Mouse (Mus musculus) spleen, embryonic (tissue): Measurements from ENCODE around the gene Zkscan7.

Experiments used
- CTCF ChIA-PET: fragments of 350-600 bp; sonication (Branson Sonifier 250); formaldehyde crosslinking; loops from one replicate; lab custom pipeline; 2022; lab: Charles Lee

The Zkscan7 gene

GRCm38 (mm10) chr9:122902717-122903535 is 17.4 kb downstream of the Zkscan7 start:
- CTCF ChIA-PET, result no interaction called here

- CTCF ChIA-PET, result no interaction called here
Measured at GRCm38 (mm10) chr9:122922436-122922835, 37.0 kb downstream of the Zkscan7 start.

DNA sequence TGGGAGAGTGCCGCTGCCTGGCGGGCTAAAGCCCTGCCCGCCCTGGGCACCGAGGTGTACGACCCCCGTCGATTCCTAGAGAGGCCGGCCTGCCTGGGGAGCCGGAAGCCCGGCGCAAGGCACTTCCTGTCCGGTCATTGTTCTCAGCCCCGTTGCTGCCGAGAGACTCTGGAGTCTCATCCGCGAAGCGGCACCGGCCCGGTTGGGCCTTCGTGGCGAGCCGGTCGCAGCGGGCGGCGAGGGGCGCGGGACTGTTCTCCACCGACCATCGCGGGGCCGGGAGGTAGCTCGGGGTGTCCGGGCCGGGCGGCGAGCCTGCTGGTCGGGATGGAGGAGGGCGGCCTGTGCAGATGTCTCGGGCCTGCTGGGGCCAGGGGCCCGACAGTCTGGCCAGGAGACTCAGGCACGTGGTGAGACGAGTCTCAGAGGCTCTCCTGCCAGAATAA is 37.5 kb downstream of the Zkscan7 start, which contains the start of gene Zfp105:
Gene Zfp105 (plus strand): TSS at position 137 of the 446 bp plus-strand sequence.
- CTCF ChIA-PET, result no interaction called here

DNA sequence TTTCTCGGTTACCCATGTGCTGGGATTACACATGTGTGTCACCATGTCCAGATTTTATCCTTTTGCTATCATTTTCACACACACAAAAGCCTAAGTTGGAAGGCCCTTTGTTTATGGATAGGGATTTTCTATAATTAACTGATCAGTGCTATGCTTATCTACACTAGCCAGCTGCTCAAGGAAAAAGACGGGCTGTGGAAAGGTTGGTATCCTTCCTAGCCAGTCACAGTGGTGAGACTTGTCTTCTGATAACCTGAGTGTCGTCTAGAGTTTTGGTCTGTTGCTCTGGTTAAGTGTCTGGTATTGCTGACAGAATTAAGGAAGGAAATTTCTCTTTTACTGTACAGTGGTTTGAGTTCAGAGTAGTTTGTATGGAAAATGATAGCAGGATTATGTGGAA is 43.4 kb downstream of the Zkscan7 start:
- CTCF ChIA-PET, result no interaction called here
